Mouse (Mus musculus) adrenal gland, adult (tissue): ENCODE measurements at regions not wholly inside any gene's neighbourhood (a gene's known extent, or its start where the extent isn't known, plus 50 kb on each side); places are given as distances from the start of the nearest gene placed in this dataset.

Source experiments
- DNase-seq, 2 experiments: peaks; one replicate each; pipeline ENCODE4 v3.0.0; 2022 to 2023; ENCODE audit warnings: low spot score in 1 of 2; ENCODE audit not compliant: inconsistent age in 2 of 2

- peak in 1 of 2 experiments; percentile 8 for DNase-seq
Observed at GRCm38 (mm10) chr12:107715871-107716270, 227.4 kb downstream of the 3110018I06Rik start.

DNA sequence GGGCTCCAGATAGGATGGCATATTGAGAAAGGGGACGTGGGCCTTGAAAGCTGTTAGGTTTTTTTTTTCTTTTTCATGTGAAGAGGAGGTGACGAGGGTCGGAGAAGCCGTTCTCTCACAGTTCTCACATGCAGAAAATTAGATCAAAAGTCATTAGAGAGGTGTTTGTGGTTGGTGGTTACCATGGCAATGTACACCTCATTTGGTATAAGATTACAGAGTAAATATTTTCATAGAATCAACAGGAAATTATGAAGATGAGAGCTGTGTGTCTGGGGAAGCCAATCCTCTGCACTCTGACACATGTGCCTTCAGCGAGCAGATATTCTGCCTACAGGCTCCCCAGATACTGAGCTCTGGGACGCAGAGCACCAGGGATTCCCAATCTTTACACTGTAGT lies 232.5 kb downstream of the 3110018I06Rik start:
- DNase-seq: no peak

GRCm38 (mm10) chr12:107723062-107723859 lies 234.8 kb downstream of the 3110018I06Rik start:
- no peak for DNase-seq

- no peak for DNase-seq
Observed at GRCm38 (mm10) chr12:107723860-107724320, 235.5 kb downstream of the 3110018I06Rik start.

GRCm38 (mm10) chr12:107724467-107724866 lies 236.0 kb downstream of the 3110018I06Rik start:
- DNase-seq: no peak

GRCm38 (mm10) chr12:107728865-107729264 lies 240.4 kb downstream of the 3110018I06Rik start:
- DNase-seq: no peak

GRCm38 (mm10) chr12:107729301-107729700 lies 240.9 kb downstream of the 3110018I06Rik start:
- no peak for DNase-seq

- DNase-seq: no peak
Observed at GRCm38 (mm10) chr12:107730940-107731339, 242.5 kb downstream of the 3110018I06Rik start.

- DNase-seq: no peak
Observed at GRCm38 (mm10) chr12:107734536-107734935, 246.1 kb downstream of the 3110018I06Rik start.

- no peak for DNase-seq
Observed at GRCm38 (mm10) chr12:107742641-107743040, 254.2 kb downstream of the 3110018I06Rik start.

DNA sequence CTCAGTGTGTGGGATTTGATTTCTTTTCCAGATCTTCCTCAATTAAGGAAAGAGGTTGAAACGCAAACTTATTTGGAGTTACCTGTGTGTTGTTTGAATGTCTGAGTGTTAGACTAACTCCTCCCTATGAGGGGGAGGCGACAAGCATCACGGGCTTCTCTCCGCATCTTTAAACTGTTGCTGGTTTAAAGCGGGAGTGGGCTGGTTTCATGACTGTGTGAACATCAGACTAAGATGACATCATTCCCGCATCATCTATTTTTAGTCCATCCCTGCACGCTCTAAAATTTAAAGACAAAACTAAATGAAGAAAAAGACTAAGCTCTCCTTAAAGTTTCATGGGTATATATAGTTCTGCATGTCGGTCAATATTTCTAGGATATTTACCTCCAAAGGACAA lies 256.4 kb downstream of the 3110018I06Rik start:
- no peak for DNase-seq

DNA sequence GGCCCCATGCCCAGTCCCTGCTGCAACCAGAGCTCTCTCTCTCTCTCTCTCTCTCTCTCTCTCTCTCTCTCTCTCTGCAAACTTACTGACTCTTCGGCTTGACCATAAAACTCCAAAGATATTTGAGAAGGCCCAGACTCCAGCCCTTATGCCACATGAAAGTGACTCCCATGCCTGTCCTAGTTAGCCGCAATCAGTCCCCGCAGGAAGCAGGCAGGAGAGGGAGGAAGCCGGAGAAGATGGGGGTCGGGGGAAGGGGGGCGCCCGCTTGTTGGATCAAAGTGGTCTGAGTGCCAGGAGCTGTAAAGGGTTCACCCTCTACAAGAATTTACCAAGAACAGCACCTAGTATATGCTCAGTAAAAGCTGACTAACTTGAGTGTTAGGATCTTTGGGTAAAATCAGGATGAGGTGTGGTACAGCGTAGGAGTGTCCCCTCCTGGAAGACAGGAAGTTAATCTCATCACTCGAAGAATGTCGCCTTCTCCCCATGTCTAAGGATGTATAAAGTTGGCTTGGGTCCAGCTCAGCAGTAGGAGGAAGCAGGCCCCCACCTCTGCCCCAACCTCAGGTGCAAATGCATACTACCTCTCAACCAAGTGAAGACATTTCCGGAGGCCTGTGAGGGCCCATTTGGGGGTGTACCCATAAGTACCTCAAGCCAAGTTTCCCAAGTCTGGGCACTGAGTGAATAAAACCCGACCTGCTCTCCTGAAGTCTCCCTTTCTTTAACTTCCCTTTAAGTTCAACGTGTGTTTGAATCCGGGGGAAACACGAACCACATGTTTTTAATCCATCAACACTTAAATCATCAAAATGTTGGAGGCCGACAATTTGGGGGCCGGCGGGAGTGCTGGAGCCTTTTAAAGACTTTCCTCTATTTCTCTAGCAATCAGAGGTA lies 254.7 kb downstream of the Bcl11b start:
- peak in 1 of 2 experiments; percentile 24 for DNase-seq

- peak in 1 of 2 experiments; percentile 67 for DNase-seq
Observed at GRCm38 (mm10) chr12:107749381-107750085, 253.9 kb downstream of the Bcl11b start.

DNA sequence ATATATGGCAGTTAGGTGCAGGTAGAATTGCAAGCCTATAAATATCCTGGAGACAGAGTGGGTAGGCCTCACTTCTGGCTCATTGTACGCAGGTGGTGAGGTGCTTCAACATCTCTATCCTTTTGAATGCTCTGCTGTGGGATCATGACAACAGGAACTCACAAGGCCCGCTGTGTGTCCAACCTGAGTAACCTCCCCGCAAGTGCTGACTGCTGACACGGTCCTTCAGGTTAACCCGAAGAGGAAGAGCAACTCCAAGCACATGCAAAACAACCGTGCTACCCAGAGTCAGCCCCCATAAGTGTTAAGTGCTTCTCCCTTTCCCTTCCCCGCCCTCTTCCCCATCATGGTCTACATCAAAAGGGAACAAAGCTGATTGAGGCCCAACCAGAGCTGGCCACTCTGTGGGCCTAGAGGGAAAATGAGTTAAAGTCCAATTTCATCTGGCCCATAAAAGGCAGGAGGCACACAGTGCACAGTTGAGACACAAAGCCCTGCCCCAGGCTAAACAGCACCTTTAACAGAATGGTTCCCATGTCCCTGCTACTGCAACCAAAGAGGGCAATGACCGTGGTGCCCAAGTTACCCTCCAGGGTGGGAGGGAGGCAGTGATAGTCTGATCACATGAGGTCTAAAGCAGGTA lies 253.0 kb downstream of the Bcl11b start:
- no peak for DNase-seq

GRCm38 (mm10) chr12:107752126-107752525 lies 251.3 kb downstream of the Bcl11b start:
- DNase-seq: peak; percentile 68 to 91

- no peak for DNase-seq
Observed at GRCm38 (mm10) chr12:107752587-107752986, 250.8 kb downstream of the Bcl11b start.

DNA sequence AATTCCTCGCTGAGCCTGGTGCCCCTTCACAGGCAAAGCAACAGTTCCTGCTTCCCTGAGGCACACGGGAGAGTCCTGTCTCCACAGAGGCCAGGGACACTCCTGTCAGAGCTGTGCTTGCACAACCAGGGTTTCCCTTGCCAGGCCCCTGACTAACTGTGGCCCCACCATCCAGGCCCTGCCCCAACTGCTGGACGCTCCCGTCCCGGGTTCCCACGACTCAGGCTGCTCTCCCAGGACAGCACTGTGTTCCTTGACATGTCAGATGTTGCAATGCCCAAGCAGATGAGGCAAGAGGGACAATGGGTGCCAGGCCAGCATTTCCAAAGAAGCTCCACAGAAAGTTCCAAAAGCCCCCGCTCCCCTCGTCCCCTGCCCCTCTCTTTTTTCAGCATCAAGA lies 250.4 kb downstream of the Bcl11b start:
- DNase-seq: peak; percentile 90 to 94

DNA sequence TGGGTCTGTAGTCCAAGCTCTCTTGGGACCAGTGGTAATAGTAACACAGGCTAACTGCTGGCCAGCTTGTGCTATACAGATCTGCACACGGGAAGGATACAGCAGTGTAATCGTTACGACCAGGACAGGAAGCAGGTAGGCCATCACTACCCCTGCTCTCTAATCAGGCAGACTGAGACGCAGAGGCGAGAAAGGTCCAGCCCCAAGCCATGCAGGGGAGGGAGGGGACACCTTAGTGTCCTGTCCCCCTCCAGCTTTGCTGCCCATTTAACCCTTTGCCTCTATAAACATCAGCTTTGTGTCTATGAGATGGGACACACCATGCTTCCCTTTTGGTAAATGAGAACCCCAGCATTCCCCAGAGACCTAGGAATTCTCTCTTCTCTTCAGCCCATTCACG lies 249.9 kb downstream of the Bcl11b start:
- DNase-seq: no peak

DNA sequence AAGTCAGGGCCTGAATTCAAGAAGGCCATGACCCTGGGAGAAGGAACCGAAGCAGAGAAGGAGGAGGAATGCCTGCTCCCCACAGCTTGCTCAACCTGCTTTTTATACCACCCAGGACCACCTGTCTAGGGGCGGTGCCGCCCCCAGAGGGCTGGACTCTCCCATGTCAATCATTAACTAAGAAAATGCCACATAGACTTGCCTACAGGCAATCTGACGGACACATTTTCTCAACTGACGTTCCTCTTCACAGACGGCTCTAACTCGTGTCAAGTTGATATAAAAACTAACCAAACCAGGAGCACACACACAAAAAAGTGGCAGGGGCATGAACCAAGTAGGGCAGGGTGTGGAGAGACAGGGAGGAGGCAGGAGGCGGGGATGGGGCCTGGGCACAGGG lies 248.5 kb downstream of the Bcl11b start:
- no peak for DNase-seq

DNA sequence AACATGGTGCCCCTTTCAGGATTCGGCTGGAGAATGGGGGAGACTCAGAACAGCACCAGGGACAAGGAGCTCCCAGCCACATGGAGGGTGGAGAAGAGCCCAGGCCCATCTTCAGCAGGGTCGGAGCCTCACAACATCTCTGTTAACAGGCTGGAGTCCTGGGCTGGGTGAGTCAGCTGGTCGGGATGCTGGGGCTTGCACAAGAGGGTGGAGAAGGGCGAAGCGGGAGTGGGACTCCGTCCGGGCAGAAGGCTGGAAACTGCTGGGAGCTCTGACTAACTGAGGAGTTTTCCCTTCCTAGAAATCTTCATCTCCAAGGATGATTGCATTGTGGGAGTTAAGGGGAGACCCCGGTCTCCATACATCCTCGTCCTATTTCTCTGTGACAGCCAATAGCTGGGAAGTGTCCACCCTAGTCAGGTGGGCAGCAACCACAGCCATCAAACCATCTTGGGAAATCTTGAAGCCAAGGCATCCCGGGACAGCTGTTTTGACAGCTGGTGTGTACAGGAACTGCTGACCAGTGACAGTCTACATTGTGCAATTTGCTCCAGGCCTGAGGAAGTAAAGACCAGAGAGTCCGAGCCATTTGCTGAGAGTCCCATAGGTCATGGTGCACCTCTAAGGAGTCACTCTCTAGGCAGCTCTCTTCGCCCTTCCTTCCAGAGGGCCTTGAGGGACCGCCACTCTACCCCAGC lies 247.4 kb downstream of the Bcl11b start:
- DNase-seq: peak in 1 of 2 experiments; percentile 48
